Mouse (Mus musculus): ENCODE measurements around the gene Zfp142. TPM values are rescaled to one million over a fixed set of nuclear protein-coding genes. Genes with fewer than 3 reads are reported as not detected.

The Zfp142 gene
- total RNA-seq, 2 experiments from 2014 or later = 30.9 to 32.4 TPM

GRCm38 (mm10) chr1:74519875-74520274 lies 68.2 kb downstream of the Zfp142 start:
- no peak for DNase-seq (ENCODE audit: low spot score in 2 of 2)

Small RNA genes within 50 kb of the gene (microRNA-seq; reads per million reads assigned to microRNA genes)
- 0 reads per million in 2 experiments for gene Gm25035

Other genes with a start within 250 kb of the Zfp142 start
- 1 to 10 TPM; 1.0 to 1.2 TPM for gene Catip, start 226.1 kb downstream of the Zfp142 start, total RNA-seq (2021)
- 1 to 10 TPM; 3.2 to 4.5 TPM for gene Slc11a1, start 213.1 kb downstream of the Zfp142 start, total RNA-seq (2021)
- 10 to 100 TPM; 28.9 to 29.1 TPM for gene Ctdsp1, start 196.7 kb downstream of the Zfp142 start, total RNA-seq (2021)
- under 1 TPM; 0.32 to 0.36 TPM for gene Vil1, start 178.9 kb downstream of the Zfp142 start, total RNA-seq (2021)
- gene Cnot9, start 82.2 kb downstream of the Zfp142 start, total RNA-seq (2021) = 10 to 100 TPM; 24.6 to 27.0 TPM
- gene Plcd4, start 45.4 kb downstream of the Zfp142 start, total RNA-seq (2021) = 10 to 100 TPM; 19.5 to 22.5 TPM
- 10 to 100 TPM; 22.7 to 27.4 TPM for gene Usp37, start 44.0 kb downstream of the Zfp142 start, total RNA-seq (2021)
- 10 to 100 TPM; 23.7 to 24.3 TPM for gene Bcs1l, start within 50 bp of the Zfp142 start, total RNA-seq (2021)
- 10 to 100 TPM; 57.5 to 66.2 TPM for gene Rnf25, start 13.2 kb upstream of the Zfp142 start, total RNA-seq (2021)
- gene Stk36, start 13.2 kb upstream of the Zfp142 start, total RNA-seq (2021) = 1 to 10 TPM; 3.4 to 5.6 TPM
- gene Ttll4, start 73.5 kb upstream of the Zfp142 start, total RNA-seq (2021) = 10 to 100 TPM; 23.0 to 25.0 TPM
- 1 to 10 TPM; 4.8 to 5.2 TPM for gene Cyp27a1, start 125.3 kb upstream of the Zfp142 start, total RNA-seq (2021)
- under 1 TPM; 0.28 to 0.30 TPM for gene Prkag3, start 161.0 kb upstream of the Zfp142 start, total RNA-seq (2021)
- gene Wnt6, start 183.6 kb upstream of the Zfp142 start, total RNA-seq (2021) = under 1 TPM; 0.35 to 0.46 TPM
- 1 to 10 TPM; 3.4 to 3.7 TPM for gene Wnt10a, start 203.3 kb upstream of the Zfp142 start, total RNA-seq (2021)

Measured in layer of hippocampus, adult 18-20 months (tissue).